Mouse (Mus musculus) stomach, postnatal 0 days (tissue): Measurements from ENCODE around the gene Uri1. TPM values are rescaled to one million over a fixed set of nuclear protein-coding genes. Genes with fewer than 3 reads are reported as not detected.

ENCODE experiments used
- ATAC-seq: fragments of 200-750 bp; cut with Nextera tagmentation; 2 replicates; pipeline ENCODE4 v1.8.0; 2017; ENCODE audit not compliant: low FRiP score, low TSS enrichment
- DNase-seq: peaks from one replicate; pipeline ENCODE4 v3.0.0-alpha.2; 2016; ENCODE audit warnings: low spot score
- H3K27ac ChIP-seq: fragments of 300-500 bp; sonication (generic); replicated peaks from 2 replicates; pipeline ENCODE4 v1.5.1; 2014; ENCODE audit warnings: mild to moderate bottlenecking, control low read depth
- H3K27me3 ChIP-seq: fragments of 300-500 bp; sonication (generic); 2 replicates; pipeline ENCODE4 v1.6.1; 2014; ENCODE audit warnings: low read length; ENCODE audit not compliant: control insufficient read depth, insufficient read depth
- H3K36me3 ChIP-seq: fragments of 300-500 bp; sonication (generic); 2 replicates; pipeline ENCODE4 v1.6.1; 2014; ENCODE audit warnings: low read length, mixed read lengths; ENCODE audit not compliant: control insufficient read depth, insufficient read depth
- H3K4me1 ChIP-seq: fragments of 300-500 bp; sonication (generic); replicated peaks from 2 replicates; pipeline ENCODE4 v1.6.1; 2014; ENCODE audit warnings: antibody characterized with exemption; ENCODE audit not compliant: control insufficient read depth, insufficient read depth
- H3K4me2 ChIP-seq: fragments of 300-500 bp; sonication (generic); replicated peaks from 2 replicates; pipeline ENCODE4 v1.6.1; 2014; ENCODE audit warnings: low read depth, mild to moderate bottlenecking, control low read depth, moderate library complexity
- H3K4me3 ChIP-seq: fragments of 300-500 bp; sonication (generic); 2 replicates; pipeline ENCODE4 v1.5.1; 2014; ENCODE audit warnings: low read depth, low read length, control low read depth
- H3K9ac ChIP-seq: fragments of 300-500 bp; sonication (generic); 2 replicates; pipeline ENCODE4 v1.6.1; 2014; ENCODE audit warnings: mild to moderate bottlenecking, low read length, control low read depth, mixed read lengths
- H3K9me3 ChIP-seq: fragments of 300-500 bp; sonication (generic); 2 replicates; pipeline ENCODE4 v1.6.1; 2016; ENCODE audit warnings: low read length; ENCODE audit not compliant: control insufficient read depth
- CTCF ChIP-seq: IDR thresholded peaks from 2 replicates; pipeline ENCODE4 v1.5.1; 2016; ENCODE audit warnings: antibody characterized with exemption, low read depth, mild to moderate bottlenecking, moderate library complexity
- EP300 ChIP-seq: optimal IDR thresholded peaks from 2 replicates; pipeline ENCODE3; 2016; ENCODE audit warnings: antibody characterized with exemption
- WGBS: fragments of 180-500 bp; shearing (Covaris S2); extraction: QIAGEN DNeasy Blood & Tissue Kit; methylation state at CpG from one replicate; pipeline ENCODE4 v1.1.7; 2014; 5-methylcytosine and 5-hydroxymethylcytosine counted together
- polyA plus RNA-seq: library from polyadenylated mRNA; unstranded; fragments of >200 nt; fragmentation: Nextera tagmentation; extraction: Ambion mirVana; gene quantifications from 2 replicates; pipeline ENCODE4 v1.2.1, GENCODE M21; 2015

Gene Uri1
- polyA plus RNA-seq, 1 experiment from 2014 or later: 28.0 TPM

DNA sequence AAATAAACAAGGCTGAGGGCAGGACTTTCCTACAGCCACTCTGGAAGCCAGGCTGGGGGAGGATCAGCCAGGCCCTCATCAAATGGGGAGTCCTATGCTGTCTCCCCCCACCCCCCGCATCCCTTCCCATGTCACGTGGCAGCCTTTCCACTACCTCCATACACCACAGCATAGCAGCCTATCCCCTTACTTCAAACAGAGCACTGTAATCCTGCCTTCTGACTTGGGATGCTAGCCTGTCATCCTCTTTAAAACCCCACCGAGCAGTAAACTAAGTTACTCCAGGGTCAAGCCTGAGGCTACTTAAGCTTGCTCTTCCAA, 111.6 kb downstream of the Uri1 start:
- no peaks in the 10 kb centered on the region for H3K9me3 ChIP-seq
- ATAC-seq: peak; percentile 39; the same call in 1 of the 2 replicates
- no peak overlapping the region for H3K4me2 ChIP-seq
- H3K4me1 ChIP-seq: no peaks in the 10 kb centered on the region
- H3K27ac ChIP-seq: no peak overlapping the region
- H3K36me3 ChIP-seq: no peaks in the 10 kb centered on the region
- H3K4me3 ChIP-seq: no peak overlapping the region
- H3K9ac ChIP-seq: no peak overlapping the region
- no peaks in the 10 kb centered on the region for H3K27me3 ChIP-seq
- WGBS: 31% methylated on average over 3 of the region's 3 CpGs
- DNase-seq: no peak
- no peak for TF ChIP-seq CTCF
- no peak for TF ChIP-seq EP300

DNA sequence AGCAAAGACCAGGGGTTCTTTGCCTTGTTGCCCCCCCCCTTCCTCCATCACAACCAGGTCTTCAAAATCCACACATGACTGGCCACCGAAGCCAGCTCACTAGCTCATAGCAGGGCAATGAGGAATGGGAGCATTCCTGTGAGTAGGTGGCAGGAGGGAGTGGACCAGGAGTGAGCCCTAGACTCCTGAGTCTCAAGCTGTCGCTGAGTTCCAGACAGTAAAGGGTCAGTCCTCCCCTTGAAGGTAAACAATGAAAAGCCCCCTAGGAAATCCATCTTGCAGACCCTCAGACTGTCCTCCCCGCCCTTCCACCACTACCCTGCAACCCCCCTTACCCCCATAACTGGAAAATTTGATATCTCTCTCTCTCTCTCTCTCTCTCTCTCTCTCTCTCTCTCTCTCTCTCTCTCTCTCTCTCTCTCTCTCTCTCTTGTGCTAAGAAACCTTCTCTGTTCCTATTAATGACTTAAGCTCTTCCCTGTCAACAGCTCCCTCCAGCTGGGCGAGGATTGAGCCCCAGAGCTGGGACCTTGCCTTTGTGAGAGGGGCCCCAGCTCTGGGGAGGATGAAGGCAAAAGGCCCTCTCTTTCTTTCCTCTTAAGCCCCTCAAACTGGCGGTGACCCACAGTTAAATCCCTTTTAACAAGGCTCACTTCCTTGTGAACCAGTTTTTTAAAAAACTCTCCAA, 112.1 kb downstream of the Uri1 start:
- 15% methylated on average over 5 of the region's 5 CpGs for WGBS
- H3K27ac ChIP-seq: no peak overlapping the region
- H3K4me3 ChIP-seq: no peak overlapping the region
- no peaks in the 10 kb centered on the region for H3K4me1 ChIP-seq
- H3K4me2 ChIP-seq: no peak overlapping the region
- H3K9me3 ChIP-seq: no peaks in the 10 kb centered on the region
- TF ChIP-seq EP300: no peak
- no peak for TF ChIP-seq CTCF
- DNase-seq (no peak), ATAC-seq (no peak)
- H3K9ac ChIP-seq: no peak overlapping the region
- no peaks in the 10 kb centered on the region for H3K27me3 ChIP-seq
- no peaks in the 10 kb centered on the region for H3K36me3 ChIP-seq

DNA sequence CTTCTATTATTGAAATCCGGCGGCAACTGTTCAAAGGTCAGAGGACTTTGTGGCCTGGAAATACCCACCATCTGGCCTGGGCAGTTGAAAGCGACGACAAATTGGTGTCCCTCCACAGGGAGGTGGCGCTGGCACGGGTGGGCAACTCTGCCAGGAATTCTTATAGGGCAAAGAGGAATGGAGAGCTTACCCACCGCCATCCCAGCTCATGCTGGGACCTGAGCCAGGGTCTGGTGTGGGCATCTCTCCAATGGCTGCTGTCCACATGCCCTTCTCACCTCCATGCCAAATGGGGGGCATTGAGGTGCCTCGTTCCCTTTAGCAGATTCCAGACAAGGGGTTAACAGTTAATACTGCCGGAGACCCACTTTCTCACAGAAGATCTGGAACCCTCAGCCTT, 113.2 kb downstream of the Uri1 start:
- WGBS: 81% methylated on average over 9 of the region's 9 CpGs
- no peak overlapping the region for H3K9ac ChIP-seq
- H3K36me3 ChIP-seq: no peaks in the 10 kb centered on the region
- ATAC-seq (no peak), DNase-seq (no peak)
- H3K4me1 ChIP-seq: no peaks in the 10 kb centered on the region
- H3K4me3 ChIP-seq: no peak overlapping the region
- H3K27me3 ChIP-seq: no peaks in the 10 kb centered on the region
- no peak overlapping the region for H3K4me2 ChIP-seq
- H3K9me3 ChIP-seq: no peaks in the 10 kb centered on the region
- H3K27ac ChIP-seq: no peak overlapping the region
- TF ChIP-seq EP300 (no peak), CTCF (no peak)

Other genes starting within 250 kb of the Uri1 start
- 4.3 and 5.0 TPM in 2 replicates for gene Zfp536, start 249.9 kb downstream of the Uri1 start, polyA plus RNA-seq
- gene Ccne1, start 84.0 kb upstream of the Uri1 start, polyA plus RNA-seq: 14.2 and 15.3 TPM in 2 replicates
- gene 1600014C10Rik, start 159.7 kb upstream of the Uri1 start, polyA plus RNA-seq: 9.6 and 10.3 TPM in 2 replicates
- 1.9 and 2.0 TPM in 2 replicates for gene Plekhf1, start 204.5 kb upstream of the Uri1 start, polyA plus RNA-seq
- 25.3 and 27.6 TPM in 2 replicates for gene Pop4, start 247.9 kb upstream of the Uri1 start, polyA plus RNA-seq